Mouse (Mus musculus): ENCODE measurements around the gene Padi1.

Padi1 gene

DNA sequence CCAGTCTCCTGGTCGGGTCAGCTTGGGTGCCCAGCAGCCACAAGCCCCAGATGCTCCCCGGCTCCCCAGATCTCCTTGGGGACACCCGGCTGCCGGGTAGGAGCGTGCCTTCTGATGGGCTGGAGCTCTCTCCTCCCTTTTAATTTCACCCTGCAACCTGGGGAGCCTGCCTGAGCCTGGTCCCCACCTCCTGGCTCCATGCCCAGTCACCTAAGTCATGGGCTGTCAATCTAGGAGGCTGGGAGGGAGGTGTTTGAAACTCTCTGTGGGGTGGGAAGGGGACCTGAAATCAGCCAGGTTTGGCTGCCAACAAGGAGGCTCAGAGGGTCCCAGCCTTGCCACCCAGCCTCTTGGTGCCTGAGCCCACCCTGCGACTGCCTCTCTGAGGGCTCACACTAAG is at the start of gene Padi1:
TSS of gene Padi1 (minus strand) at position 113 of the 400 bp plus-strand sequence.
- in situ Hi-C loops (cut with MboI, MseI): loop anchor here (10.0 kb wide), 1 partner anchor 1389 kb away; the partner anchor contains the start of gene Kazn

DNA sequence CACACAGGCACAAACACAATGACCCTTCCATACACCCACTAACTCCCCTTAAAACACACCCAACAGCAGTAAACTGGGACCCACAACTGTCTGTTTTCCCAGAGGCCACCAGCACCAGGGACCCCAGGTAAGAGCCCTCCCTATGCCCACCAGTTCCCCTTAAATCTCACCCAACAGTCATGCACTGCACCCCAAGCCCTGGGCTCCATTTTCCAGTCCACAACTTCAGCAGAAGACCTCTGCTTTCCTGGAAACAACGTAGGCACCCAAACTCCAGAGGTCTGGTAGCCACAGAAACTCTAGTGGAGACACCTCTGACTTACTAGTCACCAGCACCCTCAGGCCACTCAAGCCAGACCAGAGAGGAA is 46.6 kb upstream of the Padi1 start:
- in situ Hi-C loops (cut with MboI, MseI): no loop called here

DNA sequence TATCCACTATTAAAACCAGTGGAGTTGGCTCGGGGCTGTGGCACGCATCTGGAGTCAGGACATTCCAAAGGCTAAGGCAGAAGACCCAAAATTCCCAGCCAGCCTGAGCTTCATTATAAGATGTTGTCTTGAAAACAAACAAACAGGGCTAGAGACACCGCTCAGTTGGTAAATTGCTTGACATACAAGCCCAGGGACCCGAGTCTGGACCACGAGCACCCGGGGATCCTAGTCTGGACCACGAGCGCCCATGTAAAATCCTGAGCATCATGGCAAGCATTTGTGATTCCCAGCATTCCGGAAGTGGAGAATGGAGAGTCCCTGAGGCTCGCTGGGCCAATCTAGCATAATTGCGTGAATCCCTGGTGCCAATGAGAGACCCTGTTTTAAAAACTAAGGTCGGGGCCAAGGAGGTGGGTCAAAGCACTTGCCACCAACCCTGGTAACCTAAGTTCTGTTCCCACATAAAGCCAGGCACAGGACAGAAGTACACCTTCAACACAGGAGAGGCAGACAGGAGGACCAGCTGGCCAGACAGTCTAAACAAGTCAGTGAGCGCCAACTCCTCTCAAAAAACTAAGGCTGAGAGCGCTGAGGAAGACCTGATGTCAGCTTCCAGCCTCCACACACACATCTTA is 46.1 kb upstream of the Padi1 start:
- in situ Hi-C loops (cut with MboI, MseI): no loop called here

DNA sequence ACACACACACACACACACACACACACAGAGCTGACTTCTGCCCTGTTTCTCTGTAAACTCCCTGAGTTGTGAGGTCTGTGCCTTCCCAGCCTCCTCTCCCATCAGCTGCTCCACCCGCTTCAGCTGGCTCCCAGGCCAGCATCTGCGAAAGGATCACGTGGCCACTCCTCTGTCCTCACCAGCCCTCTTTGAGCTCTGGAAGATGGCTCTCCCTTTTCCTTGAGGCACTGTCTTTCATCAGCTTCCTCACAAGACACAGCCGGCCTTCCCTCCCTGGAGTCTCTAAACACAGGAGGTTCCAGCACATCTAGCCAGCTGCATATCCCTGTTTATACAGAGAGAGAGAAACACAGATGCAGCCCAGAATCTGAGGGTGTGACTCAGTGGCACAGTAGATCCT is 38.3 kb upstream of the Padi1 start:
- in situ Hi-C loops (cut with MboI, MseI): no loop called here

DNA sequence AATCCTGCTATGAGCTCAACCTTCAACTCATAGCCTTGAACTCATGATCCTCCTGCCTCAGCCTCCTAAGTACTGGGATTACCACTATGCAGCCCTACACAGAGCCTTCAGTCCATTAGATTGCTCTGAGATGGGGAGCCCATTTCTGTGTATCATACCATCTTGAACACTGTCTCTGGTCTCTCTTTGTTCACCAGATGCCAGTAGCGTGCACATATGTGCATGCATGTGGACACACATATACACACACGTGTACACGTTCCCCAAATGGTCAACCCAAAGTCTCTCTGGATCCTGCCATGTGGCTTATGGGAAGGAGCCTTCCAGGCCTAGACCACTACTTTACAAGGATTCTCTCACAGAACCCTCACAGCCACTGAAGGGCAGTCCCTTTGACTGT is 37.4 kb upstream of the Padi1 start:
- in situ Hi-C loops (cut with MboI, MseI): no loop called here

DNA sequence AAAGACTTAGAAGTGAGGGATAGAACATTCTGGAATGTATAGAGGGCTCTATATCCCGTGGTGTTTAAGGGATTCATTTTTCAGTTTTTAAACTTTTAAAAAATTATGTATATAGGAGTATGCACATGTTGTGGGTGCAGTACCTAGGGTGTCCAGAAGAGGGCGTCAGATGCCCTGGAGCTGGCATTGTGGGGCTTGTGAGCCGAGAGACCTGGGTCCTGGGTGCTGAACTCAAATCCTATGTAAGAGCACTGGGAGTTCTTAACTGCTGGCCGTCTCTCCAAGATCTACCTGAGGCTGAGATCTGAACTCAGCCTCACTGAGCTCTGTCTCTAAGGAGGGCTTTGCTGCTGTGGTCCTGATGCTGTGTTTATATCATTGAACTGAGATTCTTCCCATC is 36.8 kb upstream of the Padi1 start:
- in situ Hi-C loops (cut with MboI, MseI): no loop called here

DNA sequence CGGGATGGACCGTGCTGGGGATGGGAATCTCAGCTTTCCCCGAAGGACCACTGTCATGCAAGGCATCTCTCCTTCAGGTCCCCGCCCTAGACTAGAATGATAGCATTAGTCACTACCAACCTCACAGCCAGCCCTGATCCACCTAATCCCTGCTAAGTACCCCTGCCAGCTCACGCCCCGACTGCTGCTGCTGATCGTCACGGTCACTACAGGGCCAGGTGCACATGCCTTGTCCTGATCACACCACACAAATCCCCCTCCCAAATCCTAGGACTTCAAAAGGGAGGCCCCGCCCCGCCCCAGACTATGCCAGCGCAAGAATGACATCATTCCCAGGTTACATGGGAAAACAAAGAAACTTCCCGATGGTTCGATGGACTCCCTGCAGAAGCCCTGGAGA is 36.2 kb upstream of the Padi1 start:
- in situ Hi-C loops (cut with MboI, MseI): no loop called here

DNA sequence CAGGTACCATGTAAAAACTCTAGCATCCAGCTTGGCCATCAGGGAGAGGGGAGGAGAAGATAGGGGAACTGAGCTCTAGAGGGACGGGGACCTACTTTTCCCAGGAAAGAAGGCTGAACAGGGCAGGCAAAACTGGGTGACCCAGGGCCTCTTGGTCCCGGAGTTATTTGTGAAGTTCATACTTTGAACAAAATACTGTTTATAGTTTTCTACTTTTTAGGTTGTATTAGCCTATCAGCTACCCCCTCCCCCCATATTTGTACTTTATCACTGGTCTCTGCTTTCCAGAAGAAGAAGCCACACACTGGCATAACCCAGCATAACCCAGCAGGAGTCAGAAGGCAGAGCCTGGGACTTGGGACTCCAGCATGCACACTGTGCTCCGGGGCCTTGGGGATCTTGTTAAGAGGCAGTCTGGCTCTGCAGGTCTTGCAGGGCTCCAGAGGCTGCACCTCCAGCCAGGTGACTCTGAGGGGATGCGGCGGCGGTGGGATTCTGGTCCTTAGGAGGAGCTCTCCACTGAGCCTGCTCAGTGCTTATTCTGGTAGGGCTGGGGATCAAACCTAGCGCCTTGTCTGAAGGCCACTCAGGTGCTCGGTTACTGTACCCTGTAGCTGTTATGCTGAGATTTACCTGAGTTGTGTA is 35.6 kb upstream of the Padi1 start:
- in situ Hi-C loops (cut with MboI, MseI): no loop called here

DNA sequence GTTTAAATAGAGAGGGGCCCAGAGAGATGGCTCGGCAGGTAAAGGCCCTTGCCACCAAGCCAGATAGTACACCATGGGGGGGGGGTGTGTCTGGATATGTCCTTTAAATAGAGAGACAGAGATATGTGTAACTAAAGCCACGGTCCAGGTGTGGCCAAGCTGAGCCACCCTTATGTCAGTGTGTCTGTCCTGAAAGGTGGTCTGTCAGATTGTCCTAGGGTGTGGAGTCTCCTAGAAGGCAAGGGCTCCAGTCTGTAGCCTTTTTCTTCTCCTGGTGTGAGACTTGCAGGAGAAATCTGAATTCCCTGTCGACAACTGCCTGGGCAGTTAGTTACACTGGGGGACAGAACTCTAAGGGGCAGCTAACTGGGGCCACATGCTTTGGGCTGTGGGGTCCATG is 34.6 kb upstream of the Padi1 start:
- in situ Hi-C loops (cut with MboI, MseI): no loop called here

DNA sequence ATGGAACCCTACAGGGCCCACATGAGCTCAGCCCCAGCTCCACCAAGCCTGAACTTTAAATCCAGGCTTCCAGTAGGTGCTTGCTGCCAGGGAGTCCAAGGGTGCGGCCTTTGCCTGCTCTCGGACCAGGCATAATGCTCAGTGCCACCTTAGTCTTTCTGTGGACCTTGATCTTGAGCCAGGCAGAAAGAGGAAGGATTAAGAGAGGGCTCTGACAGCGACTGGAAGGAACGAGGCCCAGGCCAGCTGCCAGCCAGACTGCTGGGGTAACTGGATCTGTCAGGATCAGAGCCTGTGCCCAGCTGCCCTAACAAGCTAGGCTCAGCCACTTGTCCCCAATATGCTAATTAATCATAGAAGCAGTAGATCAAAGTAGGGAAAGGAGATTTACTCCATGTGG is 34.2 kb upstream of the Padi1 start:
- in situ Hi-C loops (cut with MboI, MseI): no loop called here

DNA sequence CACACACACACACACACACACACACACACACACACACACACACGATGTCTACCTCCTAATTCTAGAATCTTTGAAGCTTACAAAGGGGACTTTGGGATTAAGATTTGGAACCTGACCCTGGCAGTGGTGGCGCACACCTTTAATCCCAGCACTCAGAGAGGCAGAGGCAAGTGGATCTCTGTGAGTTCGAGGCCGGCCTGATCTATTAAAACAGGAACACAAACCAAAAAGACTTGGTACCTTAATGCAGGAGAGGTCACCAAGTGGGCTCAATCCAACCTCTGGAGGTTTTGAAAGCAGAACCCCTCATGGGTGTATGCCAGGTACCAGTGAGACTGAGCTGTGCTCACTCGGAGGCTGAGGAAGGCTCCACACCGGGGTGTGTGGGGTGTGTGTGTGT is 33.5 kb upstream of the Padi1 start:
- in situ Hi-C loops (cut with MboI, MseI): no loop called here

DNA sequence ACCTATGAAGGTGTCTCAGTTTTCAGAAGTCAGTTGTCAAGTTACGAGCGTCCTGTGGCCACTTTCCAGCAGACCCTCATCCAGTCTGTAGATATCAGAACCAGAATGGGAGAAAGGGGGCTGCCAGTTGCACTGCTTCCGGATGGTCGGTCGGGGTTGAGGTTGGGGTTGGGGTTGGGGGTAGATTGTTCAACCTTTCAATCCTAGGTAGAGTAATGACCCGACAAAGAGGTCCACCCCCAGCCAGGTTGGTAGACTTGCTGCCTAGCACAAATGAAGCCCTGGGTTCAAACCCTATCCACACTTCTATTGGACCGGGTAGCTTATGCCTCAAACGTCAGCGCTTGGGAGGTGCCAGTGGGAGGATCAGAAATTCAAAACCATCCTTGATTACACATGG is 33.1 kb upstream of the Padi1 start:
- in situ Hi-C loops (cut with MboI, MseI): no loop called here

DNA sequence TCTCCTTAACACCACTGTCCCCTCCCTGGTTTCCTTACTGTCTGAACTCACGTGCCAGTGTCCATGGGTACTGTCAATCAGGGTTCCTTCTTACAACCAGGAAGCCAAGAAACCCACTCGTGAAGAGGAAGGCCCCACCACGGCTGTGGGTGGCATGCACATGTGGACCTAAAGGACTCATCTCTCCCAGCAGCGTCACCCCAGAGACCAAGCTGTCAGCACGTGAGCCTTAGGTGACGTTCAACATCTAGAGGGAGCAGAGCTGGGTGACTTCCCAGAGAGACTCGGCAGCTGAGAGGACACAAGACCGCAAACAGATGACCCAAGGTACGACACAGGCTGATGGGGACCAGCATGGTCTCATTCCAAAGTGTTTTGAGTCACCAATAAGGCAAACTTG is 31.9 kb upstream of the Padi1 start:
- in situ Hi-C loops (cut with MboI, MseI): no loop called here

DNA sequence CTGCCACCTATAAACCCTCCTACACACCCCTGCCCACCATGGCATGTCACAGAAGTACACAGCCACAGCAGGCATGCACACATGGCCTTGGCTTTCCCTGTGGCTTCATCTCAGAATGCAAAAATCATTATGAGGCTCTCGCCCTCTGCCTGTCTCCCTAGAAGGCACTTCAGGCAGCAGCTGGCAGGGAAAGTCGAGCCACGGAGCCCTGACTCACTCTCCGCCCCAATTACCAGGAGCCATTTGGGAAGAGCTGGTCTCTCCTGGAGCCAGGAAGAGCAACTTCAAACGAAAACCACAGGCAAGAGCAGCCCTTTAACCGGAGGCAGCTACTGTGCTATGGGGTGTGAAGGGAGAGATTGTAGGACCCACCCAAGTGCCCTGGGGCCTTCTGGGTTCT is 31.1 kb upstream of the Padi1 start:
- in situ Hi-C loops (cut with MboI, MseI): no loop called here

DNA sequence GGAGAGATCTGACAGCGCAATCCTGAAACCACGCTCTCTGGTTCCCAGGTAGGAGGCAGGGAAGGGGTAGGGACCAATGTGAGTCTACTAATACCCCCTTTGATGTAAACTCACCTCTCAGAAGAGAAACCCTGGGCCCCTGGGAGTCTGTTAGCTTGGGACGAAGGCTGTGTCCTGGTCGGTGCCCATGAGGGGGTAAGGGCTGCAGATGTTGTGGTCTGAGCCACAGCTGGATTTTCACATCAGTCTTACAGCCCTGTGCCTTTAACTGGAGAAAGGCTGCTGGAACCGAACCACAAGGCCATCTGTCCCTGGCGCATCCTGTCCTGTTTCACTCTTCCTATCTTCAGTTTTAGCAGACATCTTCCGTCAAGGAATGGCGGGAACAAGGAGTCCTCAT is 30.6 kb upstream of the Padi1 start:
- in situ Hi-C loops (cut with MboI, MseI): no loop called here

DNA sequence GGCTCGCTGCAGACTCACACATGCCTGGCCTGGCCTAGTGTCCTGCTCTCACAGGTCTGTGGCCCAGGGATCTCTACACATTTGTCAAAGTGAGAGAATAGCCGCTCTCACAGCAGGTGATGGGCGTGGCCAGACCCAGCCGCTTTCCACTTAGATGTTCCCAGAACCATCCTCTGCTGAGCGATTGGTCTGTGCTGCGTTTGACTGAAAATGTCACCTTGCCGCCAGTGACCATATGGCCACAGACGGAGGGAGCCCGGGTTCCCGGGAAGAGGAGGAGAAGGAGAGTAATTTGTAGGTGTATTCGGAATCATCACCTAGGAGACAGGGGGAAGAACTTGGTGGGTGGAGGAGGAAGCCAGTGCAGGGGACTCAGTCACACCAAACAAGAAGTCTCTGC is 27.4 kb upstream of the Padi1 start:
- in situ Hi-C loops (cut with MboI, MseI): no loop called here

DNA sequence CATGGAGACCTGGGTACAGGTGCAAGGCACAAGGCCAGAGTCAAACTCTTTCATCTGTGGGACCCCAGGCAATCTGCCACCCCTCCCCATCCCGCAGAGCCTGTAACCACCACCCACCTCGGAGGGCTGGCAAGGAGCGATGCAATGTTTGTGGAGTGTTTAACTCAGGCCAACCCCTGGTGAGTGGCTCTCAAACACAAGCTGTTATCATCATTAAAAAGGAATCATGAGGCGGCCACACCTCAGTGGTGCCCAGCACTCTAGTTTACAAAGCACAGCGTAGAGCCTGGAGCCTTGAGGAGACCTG is 27.1 kb upstream of the Padi1 start:
- in situ Hi-C loops (cut with MboI, MseI): no loop called here

DNA sequence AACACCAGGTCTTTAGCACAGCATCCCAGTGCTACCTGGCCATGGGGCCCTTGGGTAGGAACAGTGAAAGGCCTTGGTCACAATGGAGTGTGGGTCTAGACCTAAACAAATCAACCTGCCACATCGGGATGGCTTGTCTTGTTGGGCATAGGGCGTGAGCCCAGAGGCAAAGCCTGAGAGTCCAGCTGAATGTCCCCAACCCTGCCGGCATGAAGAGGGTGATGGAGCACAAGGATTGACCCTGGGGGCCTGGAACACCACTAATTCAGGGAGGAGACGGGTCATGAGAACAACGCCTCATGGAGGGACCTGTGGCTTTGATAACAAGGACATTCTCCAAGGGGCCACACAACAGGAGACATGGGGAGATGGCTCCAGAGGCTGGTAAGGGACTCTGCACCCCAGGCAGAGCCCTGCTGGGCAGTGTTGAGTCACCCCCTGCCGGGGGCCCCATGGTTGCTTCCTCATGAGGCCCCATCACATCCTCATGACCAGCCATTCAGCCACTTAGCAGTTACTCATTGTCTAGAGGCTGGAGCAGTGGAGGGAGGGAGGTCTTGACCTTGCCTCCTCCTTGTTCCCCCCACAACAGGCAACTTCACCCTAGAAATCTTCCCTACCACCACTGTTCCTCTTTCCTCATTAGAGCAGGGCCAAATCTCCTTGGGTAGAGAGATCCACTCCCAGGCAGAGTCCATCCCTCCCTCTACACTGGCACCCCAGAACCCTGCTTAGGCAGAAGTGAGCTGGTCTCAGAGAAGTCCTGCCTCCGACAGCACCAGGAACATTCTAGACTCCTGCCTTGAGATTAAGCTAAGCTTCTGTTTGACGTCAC is 26.5 kb upstream of the Padi1 start:
- in situ Hi-C loops (cut with MboI, MseI): no loop called here

DNA sequence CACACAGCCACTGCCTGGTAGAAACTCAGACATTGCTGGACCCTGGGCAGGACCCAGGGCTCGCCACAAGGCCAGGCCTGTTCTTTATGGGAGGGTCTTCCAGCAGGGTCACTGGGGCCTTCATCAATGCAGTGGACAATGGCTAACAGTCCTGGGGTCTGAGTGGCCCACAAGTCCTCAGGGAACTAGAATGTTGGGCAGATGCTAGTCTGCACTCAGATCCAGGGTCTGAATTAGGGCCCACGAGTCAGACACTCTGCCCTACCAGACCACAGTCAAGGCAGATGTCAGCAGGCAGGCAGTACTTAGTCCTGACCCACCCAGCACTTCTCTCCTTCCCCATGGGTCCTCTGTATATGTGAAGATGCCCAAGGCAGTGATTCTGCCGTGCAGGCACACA is 25.8 kb upstream of the Padi1 start:
- in situ Hi-C loops (cut with MboI, MseI): no loop called here

DNA sequence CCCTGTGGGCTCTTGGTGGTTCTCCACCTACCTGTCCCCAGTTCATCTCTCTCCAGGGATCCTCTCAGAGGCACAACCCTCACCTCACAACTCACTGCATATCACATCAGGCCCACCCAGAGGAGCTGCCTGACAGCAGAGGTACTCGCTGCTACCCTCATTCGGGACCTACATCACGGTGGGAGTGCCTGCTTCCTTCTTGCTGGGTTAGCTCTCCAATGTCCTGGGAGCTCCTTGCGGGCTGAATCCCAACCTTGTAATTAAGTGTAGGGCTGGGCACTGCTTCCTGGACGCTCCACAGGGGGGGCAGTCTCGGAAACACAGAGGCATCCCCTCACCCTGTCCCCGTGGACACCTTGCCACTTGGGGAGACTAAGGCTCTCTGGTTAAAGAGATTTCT is 25.3 kb upstream of the Padi1 start:
- in situ Hi-C loops (cut with MboI, MseI): no loop called here

DNA sequence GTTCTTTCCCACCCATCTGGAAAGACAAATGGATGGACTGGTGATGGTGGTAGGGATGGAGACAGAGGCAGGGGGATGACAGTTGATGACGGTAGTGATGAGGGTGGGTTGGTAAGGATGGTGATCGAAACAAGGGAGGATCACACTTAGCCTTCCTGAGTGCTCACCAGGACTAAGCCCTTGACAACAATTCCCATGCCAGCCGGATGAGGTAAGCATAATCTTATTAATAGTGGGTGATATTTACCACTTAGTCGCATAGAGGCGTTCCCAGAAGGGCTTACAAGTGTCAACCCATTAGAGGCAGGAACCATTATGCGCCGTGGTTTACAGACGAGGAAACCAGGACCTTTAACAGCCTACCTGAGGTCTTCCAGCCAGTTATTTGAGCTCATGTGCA is 24.4 kb upstream of the Padi1 start:
- in situ Hi-C loops (cut with MboI, MseI): no loop called here

DNA sequence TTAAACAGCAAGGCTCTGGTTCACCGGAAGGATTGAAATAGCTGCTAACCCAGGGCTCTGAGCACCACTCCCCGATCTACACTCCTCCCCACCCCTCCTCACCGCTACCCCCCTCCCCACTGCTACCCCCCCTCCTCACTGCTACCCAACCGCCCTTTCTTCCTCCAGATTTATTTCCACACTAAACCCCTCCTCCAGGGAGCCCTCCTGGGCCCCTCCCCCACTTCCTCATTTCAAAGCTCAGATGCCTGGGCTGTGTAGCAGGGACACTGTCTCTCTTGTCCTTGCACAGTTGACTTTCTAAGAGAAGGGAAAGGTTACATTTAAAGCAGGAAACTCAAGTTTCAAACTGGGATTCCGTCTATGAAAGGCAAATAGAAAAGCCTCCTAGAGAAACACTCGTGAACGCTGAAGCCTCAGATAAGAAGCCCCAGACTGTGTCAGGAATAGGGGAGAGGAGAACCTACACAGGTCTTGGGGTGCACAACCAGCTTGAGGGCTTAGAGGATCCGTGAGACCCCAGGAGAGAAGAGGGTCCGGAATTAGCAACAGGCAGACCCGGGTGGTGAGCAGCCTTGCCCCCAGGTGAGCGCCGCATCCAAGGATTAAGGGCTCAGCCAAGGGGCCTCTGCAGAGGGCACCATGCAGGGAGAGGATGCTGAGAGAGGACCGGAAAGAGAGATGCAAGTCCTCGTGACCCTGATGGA is 23.1 kb upstream of the Padi1 start:
- in situ Hi-C loops (cut with MboI, MseI): no loop called here
